Comparison of ENCODE assay signal across 18 mouse cellular contexts in the genomic region with DNA sequence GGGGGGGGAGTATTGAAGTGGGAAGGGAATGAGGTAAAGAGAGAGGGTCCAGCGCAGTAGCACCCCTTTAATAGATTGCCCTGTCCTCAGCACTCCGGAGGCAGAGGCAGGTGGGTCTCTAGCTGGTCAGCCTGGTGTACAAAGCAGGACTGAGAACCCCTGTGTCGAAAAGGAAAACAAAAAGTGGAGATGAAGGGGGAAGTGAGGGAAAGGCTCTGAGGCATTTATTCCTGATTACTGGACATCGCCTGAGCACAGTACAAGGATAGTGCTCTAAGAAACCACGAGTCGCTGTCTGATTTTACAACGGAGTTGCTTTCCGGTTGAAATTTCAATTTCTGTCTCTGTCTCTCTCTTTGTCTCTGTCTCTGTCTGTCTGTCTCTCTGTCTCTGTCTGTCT. TPM values are rescaled to one million over a fixed set of nuclear protein-coding genes. Genes with fewer than 3 reads are reported as not detected.
DNase-seq lines count a peak whose midpoint lies in the region; ATAC-seq and TF ChIP-seq lines count a peak whose summit lies in the region.
"Had no signal": no experiment of that assay in that cellular context is flagged by ENCODE, and none has a peak within 500 bp of the region (broad histone marks: within the 10 kb centered on the region; RNA-seq: fewer than 3 reads in every experiment).

No protein-coding gene starts in this region.

- H3K27me3 ChIP-seq in heart, embryonic 12.5 days (replicated peaks), result peaks cover 94% of the 10 kb centered on the region
- peaks cover 95% of the 10 kb centered on the region for H3K27me3 ChIP-seq in liver, embryonic 11.5 days (replicated peaks; ENCODE audit: control insufficient read depth, insufficient read depth, low read length)
- peaks cover 89% of the 10 kb centered on the region for H3K27me3 ChIP-seq in embryonic facial prominence, embryonic 15.5 days
- H3K27me3 ChIP-seq in midbrain, postnatal 0 days (ENCODE audit: insufficient read depth, low read length), result peaks cover 65% of the 10 kb centered on the region
- H3K27me3 ChIP-seq: Patski had no signal

- no peak overlapping the region for H3K27ac ChIP-seq in heart, embryonic 12.5 days (ENCODE audit: poor library complexity, severe bottlenecking)
- no peak overlapping the region for H3K27ac ChIP-seq in liver, embryonic 11.5 days (ENCODE audit: low read depth, low read length)
- no peak overlapping the region for H3K27ac ChIP-seq in embryonic facial prominence, embryonic 15.5 days (replicated peaks)
- H3K27ac ChIP-seq in midbrain, postnatal 0 days (ENCODE audit: low read depth, low read length), result no peak overlapping the region
- H3K27ac ChIP-seq: heart, adult 2 months; limb, embryonic 15.5 days had no signal

- WGBS in heart, embryonic 12.5 days, result 3% methylated on average over 8 of the region's 8 CpGs
- WGBS in liver, embryonic 11.5 days, result 7% methylated on average over 8 of the region's 8 CpGs
- 8% methylated on average over 8 of the region's 8 CpGs for WGBS in embryonic facial prominence, embryonic 15.5 days
- WGBS in midbrain, postnatal 0 days, result 8% methylated on average over 8 of the region's 8 CpGs

- H3K9me3 ChIP-seq in heart, embryonic 12.5 days (replicated peaks), result 0 out of 2 replicates have a peak, but pooled peaks cover 3% of the 10 kb centered on the region
- no peaks in the 10 kb centered on the region for H3K9me3 ChIP-seq in liver, embryonic 11.5 days (ENCODE audit: control insufficient read depth, low read length)
- no peaks in the 10 kb centered on the region for H3K9me3 ChIP-seq in embryonic facial prominence, embryonic 15.5 days (replicated peaks)
- no peaks in the 10 kb centered on the region for H3K9me3 ChIP-seq in midbrain, postnatal 0 days (ENCODE audit: low read length)
- H3K9me3 ChIP-seq: limb, embryonic 15.5 days had no signal

- DNase-seq in heart, postnatal 10 days, result no peak
- no peak for DNase-seq in liver, embryonic 11.5 days (ENCODE audit: low spot score)
- DNase-seq in liver, result no peak
- DNase-seq in midbrain, postnatal 0 days (ENCODE audit: low spot score), result no peak
- DNase-seq in urinary bladder, postnatal 14 days (ENCODE audit: low spot score), result no peak
- DNase-seq in thymus, postnatal 14 days, result no peak
- DNase-seq: adrenal gland, postnatal 14 days; heart, adult 2 months; kidney, adult 2 months; right cerebral cortex, postnatal 4 days had no signal

- H3K4me1 ChIP-seq in heart, embryonic 12.5 days (replicated peaks), result peaks cover 14% of the 10 kb centered on the region
- H3K4me1 ChIP-seq in liver, embryonic 11.5 days (replicated peaks; ENCODE audit: control insufficient read depth, insufficient read depth, low read length), result no peaks in the 10 kb centered on the region
- peaks cover 11% of the 10 kb centered on the region for H3K4me1 ChIP-seq in embryonic facial prominence, embryonic 15.5 days
- no peaks in the 10 kb centered on the region for H3K4me1 ChIP-seq in midbrain, postnatal 0 days (ENCODE audit: insufficient read depth, low read length)

- peak overlapping the region; percentile 36; the same call in 1 of the 2 replicates for H3K4me3 ChIP-seq in heart, embryonic 12.5 days
- peak overlapping the region; percentile 41; the same call in 1 of the 2 replicates for H3K4me3 ChIP-seq in liver, embryonic 11.5 days (ENCODE audit: low read depth, low read length)
- peak overlapping the region; percentile 28 for H3K4me3 ChIP-seq in embryonic facial prominence, embryonic 15.5 days (replicated peaks)
- H3K4me3 ChIP-seq in midbrain, postnatal 0 days (ENCODE audit: low read depth, low read length), result no peak overlapping the region
- H3K4me3 ChIP-seq: heart, adult 2 months had no signal

- intact Hi-C loops in heart, postnatal 10 days (cut with DNase I), result no loop called here

- no peaks in the 10 kb centered on the region for H3K36me3 ChIP-seq in heart, embryonic 12.5 days
- no peaks in the 10 kb centered on the region for H3K36me3 ChIP-seq in liver, embryonic 11.5 days (ENCODE audit: control insufficient read depth, insufficient read depth, low read length)
- H3K36me3 ChIP-seq in embryonic facial prominence, embryonic 15.5 days, result no peaks in the 10 kb centered on the region
- no peaks in the 10 kb centered on the region for H3K36me3 ChIP-seq in midbrain, postnatal 0 days (ENCODE audit: insufficient read depth, low read length)
- H3K36me3 ChIP-seq: limb, embryonic 15.5 days had no signal

- no peak for ATAC-seq in heart, embryonic 12.5 days (ENCODE audit: insufficient number of reproducible peaks, low FRiP score)
- ATAC-seq in liver, embryonic 11.5 days (replicated peaks; ENCODE audit: low FRiP score), result no peak
- ATAC-seq in embryonic facial prominence, embryonic 15.5 days (ENCODE audit: insufficient number of reproducible peaks, low FRiP score, low TSS enrichment, low read depth), result no peak
- ATAC-seq in midbrain, postnatal 0 days (ENCODE audit: low FRiP score), result no peak
- ATAC-seq: Patski had no signal

- no peak overlapping the region for H3K9ac ChIP-seq in heart, embryonic 12.5 days
- H3K9ac ChIP-seq in liver, embryonic 11.5 days (ENCODE audit: low read depth, low read length), result no peak overlapping the region
- no peak overlapping the region for H3K9ac ChIP-seq in embryonic facial prominence, embryonic 15.5 days
- H3K9ac ChIP-seq in midbrain, postnatal 0 days (replicated peaks; ENCODE audit: low read length, poor library complexity, severe bottlenecking), result no peak overlapping the region
- H3K9ac ChIP-seq: limb, embryonic 15.5 days had no signal

- no peak for TF ChIP-seq CTCF in midbrain, postnatal 0 days (IDR thresholded peaks at IDR 0.05)

- H3K4me2 ChIP-seq in heart, embryonic 12.5 days, result peak overlapping the region; percentile 68
- peak overlapping the region; percentile 71 for H3K4me2 ChIP-seq in liver, embryonic 11.5 days
- H3K4me2 ChIP-seq in embryonic facial prominence, embryonic 15.5 days (replicated peaks), result no peak overlapping the region
- peak overlapping the region; percentile 71 for H3K4me2 ChIP-seq in midbrain, postnatal 0 days (ENCODE audit: low read depth, low read length, poor library complexity, severe bottlenecking)

RNA-seq across cellular contexts. Expression of a gene that starts 0.4 kb away (rescaled TPM):
- 7.9 and 8.0 TPM in 2 replicates for polyA plus RNA-seq in heart, embryonic 12.5 days (2016; fragmentation: Nextera tagmentation; extraction: Ambion mirVana)
- under 1 TPM; 0.86 to 0.92 TPM for total RNA-seq in heart, postnatal 10 days (2021)
- 4.0 and 4.8 TPM in 2 replicates for polyA plus RNA-seq in liver, embryonic 11.5 days (2014; fragmentation: Nextera tagmentation; extraction: Ambion mirVana)
- polyA plus RNA-seq in embryonic facial prominence, embryonic 15.5 days (2015; fragmentation: Nextera tagmentation; extraction: Ambion mirVana), result 50.7 and 54.0 TPM in 2 replicates
- total RNA-seq in midbrain, postnatal 0 days (2014; rRNA removed), result 13.3 and 14.5 TPM in 2 replicates
- 88.9 and 94.6 TPM in 2 replicates for polyA plus RNA-seq in midbrain, postnatal 0 days (2015; fragmentation: Nextera tagmentation; extraction: Ambion mirVana)
- total RNA-seq: layer of hippocampus, postnatal 25 days had no signal

RNA-seq across cellular contexts. Expression of a gene that starts 0.9 kb away (rescaled TPM):
- polyA plus RNA-seq in heart, embryonic 12.5 days (2016; fragmentation: Nextera tagmentation; extraction: Ambion mirVana), result 1.0 TPM in 1 of 2 replicates, not detected in the other
- total RNA-seq in heart, postnatal 10 days (2021), result not detected
- not detected in 2 replicates for polyA plus RNA-seq in liver, embryonic 11.5 days (2014; fragmentation: Nextera tagmentation; extraction: Ambion mirVana)
- 0.56 and 0.65 TPM in 2 replicates for polyA plus RNA-seq in embryonic facial prominence, embryonic 15.5 days (2015; fragmentation: Nextera tagmentation; extraction: Ambion mirVana)
- 0.77 TPM in 1 of 2 replicates, not detected in the other for total RNA-seq in midbrain, postnatal 0 days (2014; rRNA removed)
- 2.2 and 3.6 TPM in 2 replicates for polyA plus RNA-seq in midbrain, postnatal 0 days (2015; fragmentation: Nextera tagmentation; extraction: Ambion mirVana)
- total RNA-seq: adrenal gland, postnatal 14 days; heart, adult 2 months; layer of hippocampus, postnatal 25 days; megakaryocyte-erythroid progenitor cell, adult 5-6 weeks had no signal
- polyA plus RNA-seq: C2C12; heart, adult 2 months; limb, embryonic 15.5 days; Patski; stomach, embryonic 16.5 days had no signal

RNA-seq across cellular contexts. Expression of a gene that starts 9.2 kb away (rescaled TPM):
- polyA plus RNA-seq in heart, embryonic 12.5 days (2016; fragmentation: Nextera tagmentation; extraction: Ambion mirVana), result 1.7 and 1.8 TPM in 2 replicates
- total RNA-seq in heart, postnatal 10 days (2021), result not detected
- not detected in 2 replicates for polyA plus RNA-seq in liver, embryonic 11.5 days (2014; fragmentation: Nextera tagmentation; extraction: Ambion mirVana)
- 0.67 TPM in 1 of 2 replicates, not detected in the other for polyA plus RNA-seq in embryonic facial prominence, embryonic 15.5 days (2015; fragmentation: Nextera tagmentation; extraction: Ambion mirVana)
- total RNA-seq in midbrain, postnatal 0 days (2014; rRNA removed), result 0.11 and 0.66 TPM in 2 replicates
- 2.0 TPM in 2 replicates for polyA plus RNA-seq in midbrain, postnatal 0 days (2015; fragmentation: Nextera tagmentation; extraction: Ambion mirVana)
- total RNA-seq: heart, adult 2 months; layer of hippocampus, postnatal 25 days; megakaryocyte-erythroid progenitor cell, adult 5-6 weeks had no signal
- polyA plus RNA-seq: C2C12; heart, adult 2 months; limb, embryonic 15.5 days; Patski; stomach, embryonic 16.5 days had no signal
